Mouse (Mus musculus): ENCODE data around the gene Gar1. TPM values are rescaled to one million over a fixed set of nuclear protein-coding genes. Genes with fewer than 3 reads are reported as not detected.

Gar1 gene
- total RNA-seq, 2 experiments from 2014 or later = 48.6 to 54.7 TPM

GRCm38 (mm10) chr3:129803765-129804164 lies 27.4 kb downstream of the Gar1 start, which contains the start of gene Lrit3:
Lrit3 (minus strand) TSS chr3:129804030.
- DNase-seq = no peak

DNA sequence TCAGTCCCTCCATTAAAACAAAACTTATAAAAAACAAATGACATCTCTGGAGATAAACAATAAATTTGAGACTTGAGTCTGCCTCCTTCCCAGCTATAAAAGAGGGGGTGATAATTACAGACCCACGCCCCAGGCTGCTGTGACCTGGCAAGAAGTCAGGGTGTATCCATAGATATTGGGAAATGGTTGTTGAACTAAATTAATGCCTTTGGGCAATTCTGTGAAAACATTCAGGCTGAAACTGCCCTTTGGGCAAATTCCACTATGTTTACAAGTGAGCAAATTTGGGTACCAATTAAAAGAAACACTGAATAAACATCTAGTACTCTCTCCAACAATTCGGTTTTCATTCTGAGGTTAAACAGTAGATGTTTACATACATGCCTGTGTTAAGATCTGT lies 32.2 kb downstream of the Gar1 start:
- no peak for DNase-seq

DNA sequence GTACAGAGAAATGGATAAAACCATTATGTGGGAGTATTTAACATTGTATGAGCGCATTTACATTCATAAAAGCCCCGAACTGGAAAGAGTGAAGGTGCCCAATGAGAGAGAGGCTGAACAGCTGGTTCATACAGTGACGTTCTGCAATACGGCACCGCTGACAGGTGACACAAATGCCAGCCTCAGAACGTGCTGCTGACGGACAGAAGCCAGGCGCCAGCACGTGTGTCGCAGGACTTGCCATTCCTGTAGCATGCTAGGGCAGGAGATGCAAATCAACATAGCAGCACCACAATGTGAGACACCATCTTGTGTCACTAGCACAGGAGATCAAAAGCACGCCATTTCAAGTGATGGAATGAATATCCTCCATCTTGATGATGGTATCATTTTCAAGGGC lies 32.6 kb downstream of the Gar1 start:
- no peak for DNase-seq

- DNase-seq = no peak
These were observed 33.9 kb downstream of the Gar1 start for GRCm38 (mm10) chr3:129797341-129797740.

GRCm38 (mm10) chr3:129793801-129794200 lies 37.4 kb downstream of the Gar1 start:
- no peak for DNase-seq

GRCm38 (mm10) chr3:129782746-129783145 lies 48.5 kb downstream of the Gar1 start:
- DNase-seq = no peak

GRCm38 (mm10) chr3:129781435-129781834 lies 49.8 kb downstream of the Gar1 start:
- DNase-seq = no peak

Other genes with a start within 250 kb of the Gar1 start
- 1 to 10 TPM in 1 of 2 experiments, under 1 TPM in 1; 0.53 to 1.3 TPM for gene Egf, start 76.1 kb downstream of the Gar1 start, total RNA-seq (2021)
- not detected for gene Lrit3, start 27.4 kb downstream of the Gar1 start, total RNA-seq (2021)
- not detected for gene Rrh, start 8.8 kb downstream of the Gar1 start, total RNA-seq (2021)
- gene Cfi, start 4.5 kb upstream of the Gar1 start, total RNA-seq (2021) = under 1 TPM in 1 of 2 experiments, not detected in 1; 0.36 TPM
- 10 to 100 TPM; 34.8 to 48.0 TPM for gene Pla2g12a, start 47.2 kb upstream of the Gar1 start, total RNA-seq (2021)
- 10 to 100 TPM; 28.3 to 44.9 TPM for gene Casp6, start 70.0 kb upstream of the Gar1 start, total RNA-seq (2021)
- gene Mcub, start 138.8 kb upstream of the Gar1 start, total RNA-seq (2021) = 10 to 100 TPM in 1 of 2 experiments, 1 to 10 TPM in 1; 8.9 to 11.7 TPM
- gene Sec24b, start 230.2 kb upstream of the Gar1 start, total RNA-seq (2021) = 10 to 100 TPM; 62.9 to 68.2 TPM